Mouse (Mus musculus) small intestine, adult 2 months (tissue): ENCODE results near the gene Gpsm2. TPM values are rescaled to one million over a fixed set of nuclear protein-coding genes. Genes with fewer than 3 reads are reported as not detected.

Experiments
- H3K27ac ChIP-seq: fragments of 200-500 bp; 2 replicates; pipeline ENCODE4 v1.5.1; 2012; ENCODE audit warnings: low read depth, low read length, control low read depth, inconsistent platforms; ENCODE audit not compliant: insufficient read depth
- H3K27me3 ChIP-seq: fragments of 200-500 bp; 2 replicates; pipeline ENCODE4 v1.6.1; 2012; ENCODE audit warnings: mild to moderate bottlenecking, moderate library complexity, low read length, inconsistent platforms; ENCODE audit not compliant: control insufficient read depth, insufficient read depth
- H3K36me3 ChIP-seq: fragments of 200-500 bp; 2 replicates; pipeline ENCODE4 v1.6.1; 2012; ENCODE audit warnings: mild to moderate bottlenecking, low read length, control low read depth, inconsistent platforms; ENCODE audit not compliant: control insufficient read depth, insufficient read depth
- H3K4me1 ChIP-seq: fragments of 200-500 bp; 2 replicates; pipeline ENCODE4 v1.6.1; 2012; ENCODE audit warnings: low read length, inconsistent platforms, mixed read lengths; ENCODE audit not compliant: control insufficient read depth, insufficient read depth, insufficient read length
- H3K4me3 ChIP-seq: fragments of 200-500 bp; 2 replicates; pipeline ENCODE4 v1.5.1; 2012; ENCODE audit warnings: low read depth, mild to moderate bottlenecking, control low read depth, inconsistent platforms, low read length, moderate library complexity
- CTCF ChIP-seq: fragments of 200-500 bp; IDR thresholded peaks from 2 replicates; pipeline ENCODE4 v1.5.1; 2012; ENCODE audit warnings: low read depth, mild to moderate bottlenecking, control low read depth, inconsistent platforms, low read length, moderate library complexity, mixed read lengths; ENCODE audit not compliant: insufficient replicate concordance, insufficient read length; ENCODE audit errors: extremely low read depth
- POLR2A ChIP-seq: fragments of 200-500 bp; IDR thresholded peaks from 2 replicates; pipeline ENCODE4 v1.6.1; 2012; ENCODE audit warnings: low read depth, mild to moderate bottlenecking, control low read depth, inconsistent platforms, low read length, moderate library complexity
- WGBS: fragments of 180-500 bp; shearing (Covaris S2); methylation state at CpG from one replicate; pipeline ENCODE4 v1.1.7; 2018; 5-methylcytosine and 5-hydroxymethylcytosine counted together
- polyA plus RNA-seq: library from polyadenylated mRNA; depleted of rRNA; stranded (reverse); fragments of >200 nt; gene quantifications from 2 replicates; pipeline ENCODE4 v1.2.3, GENCODE M21; 2012

Gene Gpsm2
- polyA plus RNA-seq, 1 experiment = 8.7 TPM

DNA sequence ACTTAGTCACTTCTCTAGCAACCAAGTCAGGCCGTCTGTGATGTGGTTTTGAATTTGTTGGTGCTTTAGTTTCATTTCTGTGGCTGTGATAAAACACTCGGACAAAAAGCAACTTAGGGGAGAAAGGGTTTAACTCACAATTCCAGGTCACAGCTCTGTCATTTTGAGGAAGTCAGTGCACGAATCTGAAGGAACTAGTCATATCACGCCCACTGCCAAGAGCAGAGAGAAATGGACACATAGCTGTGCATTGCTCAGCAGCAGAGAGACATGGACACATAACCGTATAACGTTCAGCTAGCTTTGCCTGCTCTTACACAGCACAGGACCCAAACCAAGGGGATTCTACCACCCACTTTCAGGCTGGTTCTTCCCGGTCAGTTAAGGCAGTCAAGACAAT lies 4.3 kb upstream of the Gpsm2 start:
- no peaks in the 10 kb centered on the region for H3K36me3 ChIP-seq
- no peaks in the 10 kb centered on the region for H3K27me3 ChIP-seq
- peaks cover 3% of the 10 kb centered on the region; the same call in 1 of the 2 replicates for H3K4me1 ChIP-seq
- TF ChIP-seq CTCF (no peak), POLR2A (no peak)
- WGBS = 88% methylated on average over 7 of the region's 7 CpGs
- H3K4me3 ChIP-seq = no peak overlapping the region
- H3K27ac ChIP-seq = no peak overlapping the region

- 2% methylated on average over 43 of the region's 44 CpGs for WGBS
- Histone ChIP-seq H3K4me1 (peaks cover 7% of the 10 kb centered on the region), H3K36me3 (no peaks in the 10 kb centered on the region), H3K27me3 (no peaks in the 10 kb centered on the region), H3K27ac (peak overlapping the region; percentile 57), H3K4me3 (peak overlapping the region; percentile 85)
- TF ChIP-seq CTCF (peak; percentile 27; the same call in 1 of the 2 replicates), POLR2A (no peak)
Measured at GRCm38 (mm10) chr3:108721076-108721991, 775 bp downstream of the Gpsm2 start.

- 59% methylated on average over 3 of the region's 3 CpGs for WGBS
- no peaks in the 10 kb centered on the region for H3K27me3 ChIP-seq
- TF ChIP-seq POLR2A (no peak), CTCF (no peak)
Measured at GRCm38 (mm10) chr3:108719761-108720160, 2.3 kb downstream of the Gpsm2 start.

DNA sequence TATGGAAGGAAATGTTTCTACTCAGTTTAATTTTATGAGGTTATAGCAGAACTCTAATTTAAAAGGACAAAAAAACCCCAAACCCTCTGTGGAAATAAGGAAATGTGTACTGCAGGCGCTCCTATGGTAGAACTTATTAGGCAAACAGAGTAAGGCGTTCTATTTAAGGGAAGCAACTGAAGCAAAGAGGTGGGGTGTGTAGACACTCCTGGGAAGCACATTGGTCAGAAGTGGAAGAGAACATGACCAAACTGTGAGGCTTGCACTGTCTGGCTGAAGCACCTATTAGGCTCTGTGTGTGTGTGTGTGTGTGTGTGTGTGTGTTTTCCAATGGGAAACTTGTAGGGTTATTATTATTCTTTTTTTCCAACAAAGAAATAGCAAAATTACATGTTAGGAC lies 2.8 kb downstream of the Gpsm2 start:
- Histone ChIP-seq H3K4me1 (peaks cover 11% of the 10 kb centered on the region), H3K27ac (no peak overlapping the region), H3K36me3 (no peaks in the 10 kb centered on the region), H3K27me3 (no peaks in the 10 kb centered on the region), H3K4me3 (no peak overlapping the region)
- TF ChIP-seq POLR2A = no peak
- no peak for TF ChIP-seq CTCF
- WGBS = 46% methylated on average over 2 of the region's 2 CpGs

More at GRCm38 (mm10) chr3:108719761-108720160, 2.3 kb downstream of the Gpsm2 start:
- Histone ChIP-seq H3K27ac (no peak overlapping the region), H3K36me3 (no peaks in the 10 kb centered on the region), H3K4me1 (peaks cover 11% of the 10 kb centered on the region), H3K4me3 (no peak overlapping the region)

- H3K4me3 ChIP-seq = no peak overlapping the region
- H3K27me3 ChIP-seq = no peaks in the 10 kb centered on the region
- no peaks in the 10 kb centered on the region for H3K36me3 ChIP-seq
- TF ChIP-seq POLR2A (no peak), CTCF (no peak)
- 36% methylated on average over 3 of the region's 3 CpGs for WGBS
- H3K4me1 ChIP-seq = peaks cover 16% of the 10 kb centered on the region
- H3K27ac ChIP-seq = peak overlapping the region; percentile 85
Measured at GRCm38 (mm10) chr3:108717896-108718502, 4.1 kb downstream of the Gpsm2 start.

DNA sequence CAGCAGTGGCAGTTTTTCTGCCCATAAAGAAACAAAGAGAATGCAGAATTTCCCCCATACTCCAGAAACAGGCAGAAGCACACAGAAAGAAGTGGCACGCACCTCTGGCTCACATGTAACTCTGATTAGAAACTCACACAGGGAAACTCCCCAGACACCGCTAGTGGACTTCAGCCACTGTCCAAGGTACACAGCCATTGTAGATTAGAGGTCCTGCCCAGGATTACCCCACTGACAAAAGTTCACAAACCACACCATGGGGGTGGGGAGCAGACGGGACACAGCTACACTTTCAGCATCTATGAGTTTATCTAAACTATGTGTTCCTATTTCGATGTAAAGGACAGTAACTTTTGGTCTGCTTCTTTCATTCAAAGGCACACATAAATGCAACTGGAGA lies 7.3 kb downstream of the Gpsm2 start:
- Histone ChIP-seq H3K36me3 (0 out of 2 replicates have a peak, but pooled peaks cover 4% of the 10 kb centered on the region), H3K27me3 (no peaks in the 10 kb centered on the region), H3K27ac (peak overlapping the region; percentile 60; the same call in 1 of the 2 replicates), H3K4me3 (no peak overlapping the region), H3K4me1 (peaks cover 21% of the 10 kb centered on the region)
- 36% methylated on average over 4 of the region's 4 CpGs for WGBS
- TF ChIP-seq CTCF (no peak), POLR2A (no peak)
